Mouse (Mus musculus) ZHBTc4 (cell line): ENCODE measurements around the gene Fam160a2.
"Not testable (repeated sequence)": the region's sequence is repeated elsewhere in the genome, so short reads cannot be mapped to it uniquely, and the experiment has no call there.

Experiments
- DNase-seq: peaks from one replicate; pipeline ENCODE4 v3.0.0-alpha.2; 2011; ENCODE audit warnings: low read depth, low spot score

Gene Fam160a2

GRCm38 (mm10) chr7:105394606-105395005, 5.2 kb downstream of the Fam160a2 start:
- no peak for DNase-seq

DNA sequence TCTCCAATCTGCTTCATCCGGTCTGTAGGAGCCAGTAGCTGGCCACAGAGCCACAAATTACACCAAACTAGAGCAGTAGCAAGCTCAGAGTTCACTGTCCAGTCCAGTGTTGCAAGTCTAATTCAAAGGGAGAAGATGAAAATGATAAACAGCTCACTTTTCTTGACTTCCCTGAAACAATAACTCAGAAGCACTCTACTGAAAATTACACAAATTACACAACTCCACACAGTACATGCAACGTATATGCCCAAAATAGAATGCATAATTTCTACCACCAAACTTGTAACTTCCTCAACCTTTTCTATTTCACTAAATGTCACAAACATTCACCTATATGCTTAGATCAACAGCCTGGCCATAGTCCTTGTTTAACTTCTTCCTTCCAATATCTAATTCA, 9.6 kb downstream of the Fam160a2 start:
- no peak for DNase-seq

DNA sequence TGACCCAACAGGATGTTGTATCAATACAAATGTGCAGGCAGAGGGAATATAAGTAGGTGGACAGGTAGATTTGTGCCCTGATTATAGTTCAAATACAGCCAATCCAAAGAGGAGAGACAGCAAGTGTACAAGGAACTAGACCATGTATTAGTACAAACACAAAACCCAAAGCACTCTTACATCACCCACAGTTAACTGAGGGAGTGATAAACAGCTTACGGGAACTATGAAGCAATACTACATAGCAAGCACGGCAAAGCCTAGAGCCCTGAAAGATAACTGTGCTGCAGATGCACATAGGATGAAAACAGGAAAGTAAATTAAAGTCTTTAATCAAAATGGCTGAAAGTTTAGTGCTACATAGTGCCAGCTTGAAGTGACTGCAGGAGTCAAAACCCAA, 12.2 kb downstream of the Fam160a2 start:
- no peak for DNase-seq

DNA sequence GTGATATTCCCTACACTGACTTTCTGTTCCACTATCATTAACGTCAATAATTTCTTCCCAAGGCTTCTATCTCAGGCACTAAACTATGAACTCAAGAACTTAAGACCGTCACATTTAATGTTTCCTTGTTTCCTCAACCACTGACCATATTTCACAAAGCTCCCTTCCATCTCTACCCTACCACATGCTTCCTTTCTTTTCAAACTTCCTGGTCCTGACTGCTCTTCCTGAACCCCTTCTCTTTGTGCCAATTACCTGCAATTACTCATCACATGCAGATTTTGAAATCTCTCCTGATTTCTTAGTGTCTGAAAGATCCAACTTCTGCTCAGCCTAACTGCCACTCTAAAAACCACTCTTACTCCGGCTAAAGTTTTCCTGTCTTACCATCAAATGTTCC, 19.5 kb downstream of the Fam160a2 start:
- DNase-seq: no peak

- no peak for DNase-seq
Observed at GRCm38 (mm10) chr7:105374866-105375265, 25.0 kb downstream of the Fam160a2 start, which contains the start of gene Gm5901. Gm5901 (plus strand) TSS chr7:105375038.

DNA sequence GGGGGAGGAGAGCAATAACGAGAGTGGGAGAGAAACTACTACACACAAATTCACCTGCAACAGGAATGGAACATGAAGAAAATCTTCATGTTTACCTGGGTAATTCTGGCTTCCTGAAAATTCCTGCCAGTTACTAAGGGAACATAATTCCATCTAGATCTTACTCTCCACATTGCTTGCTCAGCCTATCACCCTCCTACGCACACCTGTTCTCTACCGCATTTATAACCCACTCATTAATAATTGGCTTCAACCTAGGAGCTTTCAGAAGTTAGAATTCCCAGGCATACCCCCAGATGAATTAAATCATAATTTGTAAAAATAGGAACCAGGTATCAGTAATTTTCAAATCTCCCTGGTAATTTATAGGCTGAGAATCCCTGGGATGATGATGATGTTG, 25.9 kb downstream of the Fam160a2 start:
- no peak for DNase-seq

DNA sequence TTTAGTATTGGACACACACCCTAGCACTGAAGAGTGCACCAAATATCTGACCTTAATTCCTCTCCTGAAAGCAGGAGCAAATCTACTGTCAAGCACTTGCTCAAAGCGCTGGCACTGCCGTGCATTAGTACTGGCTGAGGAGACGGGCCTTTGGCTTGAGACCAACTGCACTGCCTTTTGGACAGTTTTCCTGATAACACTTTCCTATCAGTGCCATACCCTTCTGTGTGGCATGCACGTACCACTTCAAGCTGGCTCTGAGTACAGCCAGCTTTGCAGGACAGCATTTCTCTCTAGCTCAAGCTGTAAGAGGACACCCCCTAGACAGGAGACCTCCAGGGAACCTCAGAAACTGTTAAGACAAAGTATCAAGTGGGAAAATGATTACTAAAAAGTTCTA, 26.3 kb downstream of the Fam160a2 start:
- no peak for DNase-seq

DNA sequence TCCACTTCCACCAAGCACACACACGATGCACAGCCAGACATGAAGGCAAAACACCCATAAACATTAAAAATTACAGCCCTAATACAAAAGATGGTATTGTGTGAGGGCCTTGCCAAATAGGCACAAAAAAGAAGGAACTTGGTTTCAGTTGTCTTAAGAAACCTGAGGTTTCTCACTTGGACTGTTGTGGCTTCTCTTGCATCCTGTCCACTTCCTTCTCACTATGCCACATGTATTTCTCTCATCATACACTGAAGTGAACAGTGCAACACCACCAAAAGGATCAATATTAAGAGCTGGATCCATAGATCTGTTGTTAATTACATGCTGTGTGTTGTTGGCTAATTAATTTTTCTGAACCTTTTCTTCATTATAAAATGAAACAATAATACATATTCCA, 26.9 kb downstream of the Fam160a2 start:
- no peak for DNase-seq

- DNase-seq: no peak
Observed at GRCm38 (mm10) chr7:105368521-105368920, 31.3 kb downstream of the Fam160a2 start.

DNA sequence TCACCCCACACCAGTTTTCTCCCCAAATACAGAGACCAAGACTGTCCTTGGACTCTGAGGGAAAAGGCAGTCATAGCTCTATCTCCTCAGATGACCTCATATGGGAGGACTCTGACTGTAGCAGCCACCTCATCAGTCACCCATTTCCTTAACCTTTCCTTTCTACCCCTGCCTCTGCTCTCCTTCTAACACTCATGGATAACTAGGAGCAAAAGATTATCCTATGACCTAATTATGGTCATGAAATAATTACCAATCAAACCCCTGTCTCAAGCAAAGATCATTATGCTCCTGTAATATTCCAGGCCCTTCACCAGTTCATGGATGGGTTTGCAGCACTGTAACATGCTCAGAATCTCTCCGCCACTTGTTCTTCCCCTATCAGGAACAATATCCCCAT, 31.9 kb downstream of the Fam160a2 start, which contains the start of gene Olfr692:
Olfr692 (plus strand) TSS at position 301 of the 400 bp plus-strand sequence.
- no peak for DNase-seq

- DNase-seq: no peak
Observed at GRCm38 (mm10) chr7:105367268-105367667, 32.6 kb downstream of the Fam160a2 start.

- DNase-seq: no peak
Observed at GRCm38 (mm10) chr7:105361713-105362112, 38.1 kb downstream of the Fam160a2 start.

- DNase-seq: not testable (repeated sequence)
Observed at GRCm38 (mm10) chr7:105356487-105356886, 43.4 kb downstream of the Fam160a2 start.

DNA sequence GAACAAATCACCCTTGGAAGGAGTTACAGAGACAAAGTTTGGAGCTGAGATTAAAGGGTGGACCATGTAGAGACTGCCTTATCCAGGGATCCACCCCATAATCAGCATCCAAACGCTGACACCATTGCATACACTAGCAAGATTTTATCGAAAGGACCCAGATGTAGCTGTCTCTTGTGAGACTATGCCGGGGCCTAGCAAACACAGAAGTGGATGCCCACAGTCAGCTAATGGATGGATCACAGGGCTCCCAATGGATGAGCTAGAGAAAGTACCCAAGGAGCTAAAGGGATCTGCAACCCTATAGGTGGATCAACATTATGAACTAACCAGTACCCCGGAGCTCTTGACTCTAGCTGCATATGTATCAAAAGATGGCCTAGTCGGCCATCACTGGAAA, 43.8 kb downstream of the Fam160a2 start:
- not testable (repeated sequence) for DNase-seq

GRCm38 (mm10) chr7:105342752-105343151, 57.1 kb downstream of the Fam160a2 start:
- DNase-seq: no peak

DNA sequence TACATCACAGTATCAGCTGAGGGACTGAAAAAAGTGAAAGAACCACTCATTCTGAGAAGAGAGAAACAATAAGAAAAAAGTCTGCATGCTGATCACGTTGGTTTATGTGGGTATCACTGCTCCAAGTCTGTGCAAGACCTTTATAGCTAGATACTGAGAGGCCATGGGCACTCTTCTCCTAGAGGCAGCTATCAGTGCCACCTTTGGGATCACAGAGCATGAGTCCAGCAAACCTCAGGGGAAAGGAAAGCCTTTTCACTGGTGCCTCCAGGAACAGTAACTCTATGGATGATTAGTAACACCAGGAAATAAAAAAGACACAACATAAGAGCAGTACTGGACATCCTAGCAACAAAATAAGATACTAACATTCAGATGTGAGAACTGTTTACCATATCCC, 57.7 kb downstream of the Fam160a2 start, which contains the start of gene Olfr691:
Olfr691 (minus strand) TSS at position 101 of the 400 bp plus-strand sequence.
- DNase-seq: no peak

GRCm38 (mm10) chr7:105334004-105334403, 65.8 kb downstream of the Fam160a2 start, which contains the start of gene Olfr690:
Olfr690 (minus strand) TSS chr7:105334104.
- no peak for DNase-seq

DNA sequence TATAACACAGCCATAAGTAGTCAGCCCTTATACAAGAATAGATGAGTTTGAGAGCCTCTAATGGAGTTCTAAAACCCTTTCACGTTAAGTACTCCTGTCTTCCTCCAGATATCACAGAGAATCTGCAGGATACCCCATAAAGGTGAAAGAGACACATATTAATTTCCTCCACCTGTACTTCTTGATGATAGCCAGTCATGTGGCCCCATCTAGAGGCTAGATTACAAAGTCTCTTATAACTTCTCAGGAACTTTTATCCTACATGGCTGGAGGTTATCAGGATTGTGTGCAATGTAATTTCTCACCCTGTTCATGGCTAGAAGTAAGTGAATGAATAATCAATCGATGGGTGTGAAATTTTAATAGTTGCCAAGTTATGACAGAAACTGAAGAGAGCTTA, 74.6 kb downstream of the Fam160a2 start:
- DNase-seq: no peak
